16 mouse cellular contexts compared by ENCODE assay signal in the genomic region with DNA sequence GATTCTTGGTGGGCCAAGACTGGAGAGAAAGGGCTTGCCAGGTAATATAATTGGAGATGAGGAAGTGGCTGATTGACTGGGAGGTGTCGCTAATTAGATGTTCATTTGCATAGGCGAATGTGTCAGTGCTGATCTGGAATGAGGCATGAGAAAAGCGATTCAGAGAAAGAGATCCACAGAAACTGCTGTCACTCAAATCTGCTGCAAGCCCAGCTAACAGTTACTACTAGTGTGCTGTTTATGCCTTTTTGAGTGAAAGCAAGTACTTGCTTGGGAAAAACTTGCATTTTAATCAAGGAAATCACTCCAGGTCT.
"Had no signal": no experiment of that assay in that cellular context is flagged by ENCODE, and none has a peak within 500 bp of the region (broad histone marks: within the 10 kb centered on the region; RNA-seq: fewer than 3 reads in every experiment).

No protein-coding gene starts in this region.

- H3K4me3 ChIP-seq: left cerebral cortex, adult 2 months; limb, embryonic 10.5 days; liver, embryonic 15.5 days; megakaryocyte, embryonic 14.5 days; neural tube, embryonic 12.5 days; stomach, embryonic 15.5 days had no signal

- H3K27me3 ChIP-seq: liver, embryonic 15.5 days; megakaryocyte, embryonic 14.5 days; neural tube, embryonic 12.5 days; stomach, embryonic 15.5 days had no signal

- H3K27ac ChIP-seq: left cerebral cortex, adult 2 months; limb, embryonic 10.5 days; liver, embryonic 15.5 days; macrophage; neural tube, embryonic 12.5 days; stomach, embryonic 15.5 days had no signal

- H3K4me1 ChIP-seq: limb, embryonic 10.5 days; liver, embryonic 15.5 days; megakaryocyte, embryonic 14.5 days; neural tube, embryonic 12.5 days; stomach, embryonic 15.5 days had no signal

- H3K36me3 ChIP-seq: limb, embryonic 10.5 days; liver, embryonic 15.5 days; neural tube, embryonic 12.5 days; stomach, embryonic 15.5 days had no signal

- DNase-seq: kidney, adult 8-10 months; kidney, postnatal 25 days; lung, adult 2 months; right cerebral cortex, postnatal 4 days; thymus, adult 2 months; thymus, postnatal 25 days had no signal

- H3K9me3 ChIP-seq: limb, embryonic 10.5 days; liver, embryonic 15.5 days; megakaryocyte, embryonic 14.5 days; neural tube, embryonic 12.5 days; stomach, embryonic 15.5 days had no signal

- ATAC-seq: intestine, embryonic 16.5 days; lung, postnatal 0 days had no signal

- H3K9ac ChIP-seq: liver, embryonic 15.5 days; neural tube, embryonic 12.5 days; stomach, embryonic 15.5 days had no signal

- H3K4me2 ChIP-seq: liver, embryonic 11.5 days; liver, embryonic 15.5 days; neural tube, embryonic 12.5 days; stomach, embryonic 15.5 days had no signal
